ENCODE assay signal across 30 mouse cellular contexts in genomic region chr12:91482195-91482733, GRCm38 (mm10).
DNase-seq lines count a peak whose midpoint lies in the region; ATAC-seq lines count a peak whose summit lies in the region.
"Had no signal": no experiment of that assay in that cellular context is flagged by ENCODE, and none has a peak within 500 bp of the region (broad histone marks: within the 10 kb centered on the region; RNA-seq: fewer than 3 reads in every experiment).

No protein-coding gene starts in this region.

- H3K4me3 ChIP-seq in kidney, embryonic 15.5 days (replicated peaks): no peak overlapping the region
- H3K4me3 ChIP-seq: embryonic facial prominence, embryonic 13.5 days; erythroblast, embryonic 14.5 days; forebrain, embryonic 12.5 days; heart, embryonic 10.5 days; hindbrain, embryonic 12.5 days; layer of hippocampus, adult 2 months; limb, embryonic 13.5 days; midbrain, embryonic 10.5 days; myocyte; neural tube, embryonic 12.5 days had no signal

- H3K9me3 ChIP-seq in kidney, embryonic 15.5 days (replicated peaks): no peaks in the 10 kb centered on the region
- H3K9me3 ChIP-seq: embryonic facial prominence, embryonic 13.5 days; forebrain, embryonic 12.5 days; heart, embryonic 10.5 days; hindbrain, embryonic 12.5 days; limb, embryonic 13.5 days; neural tube, embryonic 12.5 days had no signal

- peak; percentile 80 for ATAC-seq in kidney, embryonic 15.5 days (replicated peaks; ENCODE audit: low FRiP score)
- ATAC-seq: forebrain, postnatal 0 days; hindbrain, postnatal 0 days; intestine, embryonic 16.5 days; midbrain, embryonic 16.5 days had no signal

- H3K27me3 ChIP-seq in kidney, embryonic 15.5 days: no peaks in the 10 kb centered on the region
- H3K27me3 ChIP-seq: embryonic facial prominence, embryonic 13.5 days; forebrain, embryonic 12.5 days; hindbrain, embryonic 12.5 days; limb, embryonic 13.5 days; neural tube, embryonic 12.5 days had no signal

- H3K36me3 ChIP-seq in kidney, embryonic 15.5 days: no peaks in the 10 kb centered on the region
- H3K36me3 ChIP-seq: embryonic facial prominence, embryonic 13.5 days; forebrain, embryonic 12.5 days; heart, embryonic 10.5 days; hindbrain, embryonic 12.5 days; limb, embryonic 13.5 days; midbrain, embryonic 10.5 days; neural tube, embryonic 12.5 days had no signal

- H3K4me1 ChIP-seq in kidney, embryonic 15.5 days: no peaks in the 10 kb centered on the region
- H3K4me1 ChIP-seq: embryonic facial prominence, embryonic 13.5 days; forebrain, embryonic 12.5 days; heart, embryonic 10.5 days; hindbrain, embryonic 12.5 days; limb, embryonic 13.5 days; neural tube, embryonic 12.5 days had no signal

- WGBS in kidney, embryonic 15.5 days: 87% methylated on average over 13 of the region's 13 CpGs

- no peak overlapping the region for H3K27ac ChIP-seq in kidney, embryonic 15.5 days
- H3K27ac ChIP-seq: embryonic facial prominence, embryonic 13.5 days; forebrain, embryonic 12.5 days; heart, embryonic 10.5 days; hindbrain, embryonic 12.5 days; hindbrain, postnatal 0 days; layer of hippocampus, adult 2 months; limb, embryonic 13.5 days; macrophage; midbrain, embryonic 10.5 days; neural tube, embryonic 12.5 days had no signal

- H3K9ac ChIP-seq in kidney, embryonic 15.5 days: no peak overlapping the region
- H3K9ac ChIP-seq: embryonic facial prominence, embryonic 13.5 days; forebrain, embryonic 12.5 days; forebrain, postnatal 0 days; hindbrain, embryonic 12.5 days; limb, embryonic 13.5 days; neural tube, embryonic 12.5 days had no signal

- peak; percentile 60 for DNase-seq in kidney, adult 11 months
- peak; percentile 58 for DNase-seq in kidney, adult 18-20 months
- peak; percentile 27 to 73 for DNase-seq in kidney, postnatal 25 days
- DNase-seq in urinary bladder, postnatal 25 days (ENCODE audit: low spot score): no peak
- no peak for DNase-seq in right cerebral cortex, postnatal 36 days (ENCODE audit: low spot score in 2 of 2)
- DNase-seq: adrenal gland, postnatal 25 days; B cell, adult 2 months; cerebellum, adult 11-12 months; cerebellum, adult 9-11 months; embryo, embryonic 11 days; forebrain, postnatal 0 days; gastrocnemius, postnatal 14 days; heart, postnatal 36 days; thymus, postnatal 4 days had no signal

- no peak overlapping the region for H3K4me2 ChIP-seq in kidney, embryonic 15.5 days
- H3K4me2 ChIP-seq: embryonic facial prominence, embryonic 13.5 days; forebrain, embryonic 12.5 days; hindbrain, embryonic 12.5 days; limb, embryonic 13.5 days; liver, embryonic 11.5 days; neural tube, embryonic 12.5 days had no signal

Comparison
In these comparisons a context has a peak if more than half of its experiments do, and no peak if none do; other contexts are left out.
1. DNase-seq: peak in kidney, adult 11 months (single experiment), kidney, adult 18-20 months (single experiment) and kidney, postnatal 25 days (2 of 2); none in urinary bladder, postnatal 25 days (single experiment) and right cerebral cortex, postnatal 36 days (0 of 2).